Mouse (Mus musculus): ENCODE data around the gene Ank2.

Gene Ank2

DNA sequence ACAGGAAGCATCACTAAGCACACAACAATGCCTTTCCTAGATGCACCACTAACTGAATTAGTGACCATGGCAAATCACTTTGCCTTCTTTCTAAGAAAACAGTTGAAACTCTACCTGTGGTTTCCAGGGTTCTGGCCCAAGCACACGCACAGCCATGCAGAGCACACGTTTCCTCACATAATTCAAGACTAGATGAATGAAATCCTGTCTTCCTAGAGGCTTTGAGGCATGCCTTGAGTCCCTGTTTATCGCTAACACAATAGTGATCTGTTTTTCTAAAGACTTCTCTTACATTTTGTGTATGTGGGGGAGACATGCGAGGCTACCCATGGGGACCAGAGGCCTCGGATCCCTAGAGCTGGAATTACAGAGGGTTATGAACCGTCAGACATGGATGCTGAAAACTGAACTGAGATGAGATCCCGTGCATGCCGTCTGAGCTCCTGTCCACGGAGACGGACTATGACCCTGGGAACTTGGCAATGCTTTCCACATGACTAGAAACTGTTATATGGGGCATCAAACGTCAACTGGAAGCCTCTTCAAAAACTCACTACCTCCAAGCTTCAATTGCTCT lies 256.8 kb downstream of the Ank2 start:
- DNase-seq (ENCODE audit: low spot score in 2 of 2) = no peak

GRCm38 (mm10) chr3:127235271-127235670 lies 263.9 kb downstream of the Ank2 start:
- DNase-seq (ENCODE audit: low spot score in 2 of 2) = no peak

- DNase-seq (ENCODE audit: low spot score in 2 of 2) = no peak
These were observed 273.1 kb downstream of the Ank2 start for GRCm38 (mm10) chr3:127225799-127226730.

GRCm38 (mm10) chr3:127225167-127225798 lies 273.9 kb downstream of the Ank2 start:
- no peak for DNase-seq (ENCODE audit: low spot score in 2 of 2)

DNA sequence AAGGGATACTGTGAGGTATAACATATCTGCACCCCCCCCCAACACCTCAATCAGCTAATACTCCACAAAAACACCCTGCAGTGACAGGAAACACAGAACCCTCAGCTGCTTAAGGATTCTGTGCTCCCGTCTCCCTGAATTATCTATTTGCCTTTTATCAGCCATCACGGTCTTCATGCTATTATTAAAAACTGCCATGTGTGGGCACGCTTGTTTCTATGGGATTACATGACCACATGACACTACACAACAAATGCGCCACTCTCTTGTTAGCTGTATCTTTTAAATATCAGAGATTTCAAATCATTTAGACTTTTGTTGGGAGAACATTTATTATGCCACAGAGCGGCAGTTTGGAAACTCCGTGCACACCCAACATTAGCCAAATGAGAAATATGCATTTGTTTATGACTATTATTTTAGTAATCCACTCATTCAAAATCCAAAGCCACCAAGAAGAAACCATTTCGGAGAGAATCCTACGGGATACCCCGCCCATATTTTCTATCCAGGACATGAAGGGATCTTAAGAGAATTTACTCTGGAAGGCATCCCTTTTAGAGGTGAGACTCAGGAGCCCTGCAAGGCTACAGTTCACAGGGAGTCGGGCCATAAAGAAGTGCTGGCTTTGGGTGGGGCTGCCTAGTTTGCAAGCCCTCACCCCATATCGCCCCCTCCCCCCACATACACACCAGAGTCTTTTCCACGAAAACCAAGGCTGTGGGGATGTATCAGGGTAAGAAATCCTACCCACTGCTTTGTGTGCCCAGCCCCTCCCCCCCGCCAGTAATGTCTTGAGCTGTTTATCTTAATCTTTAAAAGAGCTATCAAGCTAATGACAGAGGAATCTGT lies 274.6 kb downstream of the Ank2 start:
- no peak for DNase-seq (ENCODE audit: low spot score in 2 of 2)

DNA sequence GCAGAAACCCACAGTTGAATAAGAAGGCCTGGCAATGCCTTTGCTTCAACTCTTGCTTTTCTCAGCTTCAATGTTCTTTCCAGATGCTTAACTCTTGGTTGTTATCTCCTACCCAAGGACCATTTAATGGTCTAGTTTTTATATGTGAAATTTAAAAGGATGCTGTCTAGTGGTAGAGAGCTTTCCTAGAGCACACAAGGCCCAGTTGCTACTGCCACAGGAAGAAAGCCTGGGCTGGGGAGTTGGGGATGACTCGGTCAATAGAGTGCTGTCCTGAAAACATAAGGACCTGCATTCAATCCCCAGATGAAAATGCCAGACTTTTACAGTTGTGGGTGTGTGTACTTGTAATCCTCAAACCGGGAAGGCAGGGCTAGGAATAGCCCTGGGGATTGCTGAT lies 277.1 kb downstream of the Ank2 start:
- DNase-seq (ENCODE audit: low spot score in 2 of 2) = no peak

- no peak for DNase-seq (ENCODE audit: low spot score in 2 of 2)
These were observed 278.3 kb downstream of the Ank2 start for GRCm38 (mm10) chr3:127220859-127221258.

DNA sequence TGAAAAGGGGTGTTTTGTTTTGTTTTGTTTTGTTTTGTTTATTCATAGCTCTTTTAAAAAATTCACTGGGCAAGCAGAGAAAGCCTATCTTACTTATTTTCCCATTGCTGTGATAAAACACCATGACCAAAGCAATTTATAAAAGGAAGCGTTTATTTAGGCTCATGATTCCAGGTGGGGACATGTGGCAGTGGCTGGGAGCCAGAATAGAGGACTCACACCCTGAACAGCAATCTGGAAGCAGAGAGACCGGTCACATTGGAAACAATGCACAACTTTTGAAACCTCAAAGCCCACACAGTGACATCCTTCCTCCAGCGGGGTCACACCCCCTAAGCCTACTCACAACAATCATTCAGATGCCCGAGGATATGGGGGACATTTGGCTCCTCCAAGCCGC lies 285.6 kb downstream of the Ank2 start:
- no peak for DNase-seq (ENCODE audit: low spot score in 2 of 2)

GRCm38 (mm10) chr3:127211119-127211518 lies 288.0 kb downstream of the Ank2 start:
- DNase-seq (ENCODE audit: low spot score in 2 of 2) = no peak

- DNase-seq (ENCODE audit: low spot score in 2 of 2) = no peak
These were observed 288.6 kb downstream of the Ank2 start for GRCm38 (mm10) chr3:127210552-127210951.

GRCm38 (mm10) chr3:127208871-127209270 lies 290.3 kb downstream of the Ank2 start:
- DNase-seq (ENCODE audit: low spot score in 2 of 2) = no peak

DNA sequence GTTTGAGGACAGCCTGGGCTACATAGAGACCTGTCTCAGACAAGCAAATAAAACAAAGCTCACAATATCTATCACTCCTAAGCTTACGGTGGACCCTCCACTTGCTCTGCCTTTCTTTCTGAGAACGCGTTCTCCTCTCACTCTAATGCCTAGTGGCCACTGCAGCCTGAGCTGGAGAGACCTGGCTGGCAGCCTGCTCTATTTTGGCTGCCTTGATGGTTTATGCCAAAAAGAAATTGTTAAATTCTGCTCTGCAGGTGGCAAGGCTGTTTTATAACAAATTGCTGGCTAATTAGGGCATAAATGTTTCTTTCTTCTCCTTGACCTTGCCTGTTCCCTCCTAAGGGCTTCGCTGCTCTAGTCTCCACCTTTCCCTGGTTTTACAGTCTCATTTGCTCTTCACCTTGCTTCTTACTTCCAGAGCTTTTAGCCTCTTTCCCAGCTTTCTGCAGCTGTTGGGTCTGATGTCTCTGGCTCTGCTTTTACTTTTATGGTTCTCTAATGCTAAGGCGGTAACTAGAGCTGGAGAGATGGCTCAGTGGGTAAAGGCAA lies 293.2 kb downstream of the Ank2 start:
- no peak for DNase-seq (ENCODE audit: low spot score in 2 of 2)

DNA sequence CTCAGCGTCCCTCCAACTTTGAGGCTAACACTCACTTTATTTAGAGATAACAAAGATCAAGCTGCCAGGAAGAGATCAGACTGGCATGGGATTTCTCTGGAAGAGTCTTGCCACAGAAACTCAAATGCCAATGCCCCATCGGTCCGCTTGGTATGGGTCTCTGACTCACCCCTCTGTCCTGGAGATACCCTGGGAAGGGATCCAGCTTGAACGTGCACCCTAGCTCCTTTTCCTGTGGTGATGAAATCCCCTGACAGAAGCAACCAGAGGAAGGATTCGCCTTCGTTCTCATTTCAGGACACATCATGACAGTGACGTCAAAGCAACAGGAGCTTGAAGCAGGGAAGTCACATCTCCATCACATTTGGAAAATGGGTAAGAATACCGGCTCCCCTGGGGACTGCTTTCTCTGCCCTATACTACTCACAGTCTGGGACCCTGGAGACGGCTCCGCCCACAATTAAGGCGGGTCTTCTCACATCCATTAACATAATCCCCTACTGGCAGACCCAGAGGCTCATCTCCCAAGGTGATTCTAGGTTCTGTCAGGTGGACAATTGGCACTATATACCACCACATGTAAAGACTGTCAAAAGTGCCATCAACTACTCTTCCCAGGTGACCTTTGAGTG lies 296.6 kb downstream of the Ank2 start:
- DNase-seq (ENCODE audit: low spot score in 2 of 2) = no peak

GRCm38 (mm10) chr3:127200789-127201188 lies 298.4 kb downstream of the Ank2 start:
- no peak for DNase-seq (ENCODE audit: low spot score in 2 of 2)

GRCm38 (mm10) chr3:127199112-127199665 lies 300.0 kb downstream of the Ank2 start:
- no peak for DNase-seq (ENCODE audit: low spot score in 2 of 2)

DNA sequence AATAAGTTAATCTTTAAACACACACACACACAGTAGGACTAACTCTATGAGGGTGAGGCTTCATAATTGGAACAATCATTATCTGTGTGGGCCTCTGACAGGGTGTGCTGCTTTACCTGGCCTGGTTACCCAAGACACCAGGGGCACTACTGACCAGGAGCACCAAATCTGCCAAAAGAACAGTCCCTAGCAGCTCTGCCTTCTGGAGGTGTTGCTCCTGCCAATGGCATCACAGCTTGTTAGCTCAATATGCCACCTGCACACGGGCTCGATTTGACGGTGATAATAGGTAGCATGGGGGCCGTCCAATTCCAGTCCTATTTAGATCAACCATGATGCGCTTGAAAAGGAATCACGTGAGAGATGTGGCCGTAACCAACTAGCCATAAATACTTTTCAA lies 300.5 kb downstream of the Ank2 start:
- DNase-seq (ENCODE audit: low spot score in 2 of 2) = no peak

GRCm38 (mm10) chr3:127188789-127189128 lies 310.4 kb downstream of the Ank2 start:
- DNase-seq (ENCODE audit: low spot score in 2 of 2) = no peak

DNA sequence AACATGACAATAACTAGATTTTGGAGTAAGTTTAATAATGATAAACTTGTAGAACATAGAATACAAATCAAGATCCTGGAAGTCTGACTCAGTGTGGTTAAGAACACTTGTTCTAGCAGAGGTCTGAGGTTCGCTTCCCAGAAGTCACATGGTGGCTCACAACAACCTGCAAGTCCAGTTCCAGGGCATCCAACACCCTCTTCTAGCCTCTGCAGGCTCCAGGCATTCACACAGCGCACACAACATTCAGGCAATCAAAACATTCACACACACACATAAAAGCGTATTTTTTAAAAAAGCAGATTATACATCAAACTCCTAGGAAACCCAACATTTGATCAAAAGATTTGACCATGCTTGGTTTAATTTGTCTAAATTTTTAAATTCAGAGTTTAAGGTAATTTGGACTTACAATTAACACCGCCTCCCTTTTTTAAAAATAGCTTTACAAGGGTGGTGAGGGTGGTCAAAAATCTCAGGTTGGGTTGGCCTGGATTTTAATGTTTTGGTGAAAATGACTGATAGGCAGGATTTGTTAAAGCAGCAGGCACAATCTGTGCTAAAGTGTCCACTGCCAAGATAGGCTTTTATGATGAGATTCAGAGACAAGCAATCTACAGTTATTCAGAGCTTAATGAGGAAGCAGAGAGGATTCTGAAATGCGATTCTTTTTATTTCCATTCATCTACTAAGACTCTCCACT lies 310.9 kb downstream of the Ank2 start:
- no peak for DNase-seq (ENCODE audit: low spot score in 2 of 2)

DNA sequence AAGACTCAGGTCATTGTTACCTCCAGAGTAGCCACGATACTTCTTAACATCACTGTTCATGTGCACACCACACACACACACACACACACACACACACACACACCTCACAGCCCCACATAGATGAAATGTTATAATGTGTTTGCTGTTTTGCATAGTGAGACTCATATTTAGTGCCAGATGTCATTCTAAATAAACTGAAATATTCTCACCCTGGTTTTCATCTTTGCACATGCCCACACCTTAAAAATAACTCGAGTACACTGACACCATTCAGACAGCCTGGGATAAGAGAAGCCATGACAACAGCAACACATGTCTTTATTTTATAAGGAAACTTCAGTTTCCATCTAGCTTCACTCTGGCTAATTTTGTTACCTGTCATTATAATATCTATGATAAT lies 312.1 kb downstream of the Ank2 start:
- no peak for DNase-seq (ENCODE audit: low spot score in 2 of 2)

DNA sequence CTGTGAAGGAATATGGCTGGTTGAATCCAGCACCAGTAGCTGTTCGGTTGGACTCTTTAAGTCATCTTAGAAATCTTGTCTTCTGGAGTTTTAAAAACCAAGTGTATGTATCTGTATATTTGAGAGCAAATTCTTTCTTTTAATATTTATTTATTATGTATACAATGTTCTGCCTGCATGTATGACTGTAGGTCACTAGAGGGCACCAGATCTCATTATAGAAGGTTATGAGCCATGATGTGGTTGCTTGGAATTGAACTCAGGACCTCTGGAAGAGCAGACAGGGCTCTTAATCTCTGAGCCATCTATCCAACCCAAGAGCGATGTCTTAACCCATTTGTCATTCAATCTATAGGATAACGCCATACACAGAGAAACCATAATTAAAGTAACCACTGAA lies 312.9 kb downstream of the Ank2 start:
- no peak for DNase-seq (ENCODE audit: low spot score in 2 of 2)

All from spleen, postnatal 36 days (tissue).